Mouse (Mus musculus) lung, embryonic 14.5 days (tissue): Measurements from ENCODE around the gene Npc2. TPM values are rescaled to one million over a fixed set of nuclear protein-coding genes. Genes with fewer than 3 reads are reported as not detected.

ENCODE experiments used
- ATAC-seq: fragments of 200-750 bp; cut with Nextera tagmentation; 2 replicates; pipeline ENCODE4 v1.8.0; 2017; ENCODE audit warnings: mild to moderate bottlenecking, moderate TSS enrichment, moderate library complexity; ENCODE audit not compliant: insufficient read depth
- DNase-seq: peaks from one replicate; pipeline ENCODE4 v3.0.0-alpha.2; 2015
- H3K27ac ChIP-seq: fragments of 300-500 bp; sonication (generic); 2 replicates; pipeline ENCODE4 v1.5.1; 2014; ENCODE audit warnings: low read depth, mild to moderate bottlenecking, moderate library complexity
- H3K27me3 ChIP-seq: fragments of 300-500 bp; sonication (generic); 2 replicates; pipeline ENCODE4 v1.6.1; 2014; ENCODE audit warnings: low read length, control low read depth; ENCODE audit not compliant: insufficient read depth
- H3K36me3 ChIP-seq: fragments of 300-500 bp; sonication (generic); 2 replicates; pipeline ENCODE4 v1.6.1; 2014; ENCODE audit warnings: control low read depth; ENCODE audit not compliant: insufficient read depth
- H3K4me1 ChIP-seq: fragments of 300-500 bp; sonication (generic); 2 replicates; pipeline ENCODE4 v1.6.1; 2014; ENCODE audit warnings: antibody characterized with exemption, control low read depth; ENCODE audit not compliant: insufficient read depth
- H3K4me2 ChIP-seq: fragments of 300-500 bp; sonication (generic); 2 replicates; pipeline ENCODE4 v1.6.1; 2014; ENCODE audit warnings: mild to moderate bottlenecking
- H3K4me3 ChIP-seq: fragments of 300-500 bp; sonication (generic); 2 replicates; pipeline ENCODE4 v1.5.1; 2014; ENCODE audit warnings: low read depth, low read length
- H3K9ac ChIP-seq: fragments of 300-500 bp; sonication (generic); 2 replicates; pipeline ENCODE4 v1.6.1; 2014
- H3K9me3 ChIP-seq: fragments of 300-500 bp; sonication (generic); 2 replicates; pipeline ENCODE4 v1.6.1; 2016; ENCODE audit warnings: low read depth, low read length, control low read depth
- CTCF ChIP-seq: IDR thresholded peaks from 2 replicates; pipeline ENCODE4 v1.5.1; 2016; ENCODE audit warnings: antibody characterized with exemption, low read depth
- WGBS: fragments of 180-500 bp; shearing (Covaris S2); extraction: QIAGEN DNeasy Blood & Tissue Kit; methylation state at CpG from one replicate; pipeline ENCODE4 v1.1.7; 2014; 5-methylcytosine and 5-hydroxymethylcytosine counted together
- polyA plus RNA-seq: library from polyadenylated mRNA; unstranded; fragments of >200 nt; fragmentation: Nextera tagmentation; extraction: Ambion mirVana; gene quantifications from 2 replicates; pipeline ENCODE4 v1.2.1, GENCODE M21; 2014

Npc2 gene
- polyA plus RNA-seq, 1 experiment from 2014 or later: 107 TPM

GRCm38 (mm10) chr12:84756016-84756415 lies 16.9 kb downstream of the Npc2 start:
- ATAC-seq (no peak), DNase-seq (no peak)
- Histone ChIP-seq H3K4me3 (no peak overlapping the region), H3K9ac (no peak overlapping the region), H3K27me3 (no peaks in the 10 kb centered on the region), H3K27ac (no peak overlapping the region), H3K4me2 (no peak overlapping the region), H3K9me3 (no peaks in the 10 kb centered on the region), H3K4me1 (no peaks in the 10 kb centered on the region), H3K36me3 (peaks cover 59% of the 10 kb centered on the region)
- 88% methylated on average over 10 of the region's 10 CpGs for WGBS
- no peak for TF ChIP-seq CTCF

- Histone ChIP-seq H3K4me2 (no peak overlapping the region), H3K36me3 (peaks cover 51% of the 10 kb centered on the region), H3K4me3 (no peak overlapping the region), H3K9me3 (no peaks in the 10 kb centered on the region), H3K9ac (no peak overlapping the region), H3K4me1 (no peaks in the 10 kb centered on the region), H3K27me3 (no peaks in the 10 kb centered on the region), H3K27ac (no peak overlapping the region)
- ATAC-seq (no peak), DNase-seq (peak; percentile 77)
- peak; percentile 73 for TF ChIP-seq CTCF
- WGBS: 67% methylated on average over 16 of the region's 16 CpGs
Measured at GRCm38 (mm10) chr12:84755008-84755695, 17.8 kb downstream of the Npc2 start.

- H3K27ac ChIP-seq: no peak overlapping the region
- no peak for TF ChIP-seq CTCF
- no peaks in the 10 kb centered on the region for H3K4me1 ChIP-seq
- no peaks in the 10 kb centered on the region for H3K9me3 ChIP-seq
- no peak overlapping the region for H3K4me2 ChIP-seq
- no peak for ATAC-seq
- peaks cover 24% of the 10 kb centered on the region for H3K36me3 ChIP-seq
- 35% methylated on average over 14 of the region's 14 CpGs for WGBS
- no peaks in the 10 kb centered on the region for H3K27me3 ChIP-seq
- no peak for DNase-seq
- H3K9ac ChIP-seq: no peak overlapping the region
- no peak overlapping the region for H3K4me3 ChIP-seq
Measured at GRCm38 (mm10) chr12:84752131-84752977, 20.6 kb downstream of the Npc2 start.

- Histone ChIP-seq H3K27me3 (no peaks in the 10 kb centered on the region), H3K4me3 (no peak overlapping the region), H3K4me2 (no peak overlapping the region), H3K9ac (no peak overlapping the region), H3K36me3 (peaks cover 7% of the 10 kb centered on the region), H3K4me1 (no peaks in the 10 kb centered on the region), H3K27ac (no peak overlapping the region), H3K9me3 (no peaks in the 10 kb centered on the region)
- TF ChIP-seq CTCF: no peak
- no peak for DNase-seq
- WGBS: 46% methylated on average over 14 of the region's 14 CpGs
- ATAC-seq: no peak
Measured at GRCm38 (mm10) chr12:84750661-84751060, 22.3 kb downstream of the Npc2 start.

GRCm38 (mm10) chr12:84748134-84748533 lies 24.8 kb downstream of the Npc2 start:
- Histone ChIP-seq H3K9ac (no peak overlapping the region), H3K4me2 (no peak overlapping the region), H3K9me3 (no peaks in the 10 kb centered on the region), H3K36me3 (no peaks in the 10 kb centered on the region), H3K27ac (no peak overlapping the region), H3K27me3 (no peaks in the 10 kb centered on the region), H3K4me3 (no peak overlapping the region), H3K4me1 (no peaks in the 10 kb centered on the region)
- WGBS: 56% methylated on average over 3 of the region's 3 CpGs
- DNase-seq: no peak
- TF ChIP-seq CTCF: no peak
- ATAC-seq: no peak

- H3K36me3 ChIP-seq: no peaks in the 10 kb centered on the region
- no peaks in the 10 kb centered on the region for H3K4me1 ChIP-seq
- TF ChIP-seq CTCF: no peak
- no peak overlapping the region for H3K4me2 ChIP-seq
- H3K27ac ChIP-seq: no peak overlapping the region
- DNase-seq (no peak), ATAC-seq (no peak)
- H3K27me3 ChIP-seq: no peaks in the 10 kb centered on the region
- H3K9ac ChIP-seq: no peak overlapping the region
- 54% methylated on average over 4 of the region's 4 CpGs for WGBS
- H3K9me3 ChIP-seq: no peaks in the 10 kb centered on the region
- H3K4me3 ChIP-seq: no peak overlapping the region
Measured at GRCm38 (mm10) chr12:84745700-84746099, 27.3 kb downstream of the Npc2 start.

GRCm38 (mm10) chr12:84743496-84743895 lies 29.5 kb downstream of the Npc2 start:
- no peaks in the 10 kb centered on the region for H3K36me3 ChIP-seq
- no peak overlapping the region for H3K4me2 ChIP-seq
- no peak overlapping the region for H3K9ac ChIP-seq
- no peak overlapping the region for H3K4me3 ChIP-seq
- no peak for DNase-seq
- no peaks in the 10 kb centered on the region for H3K4me1 ChIP-seq
- no peaks in the 10 kb centered on the region for H3K9me3 ChIP-seq
- H3K27ac ChIP-seq: no peak overlapping the region
- WGBS: 84% methylated on average over 10 of the region's 10 CpGs
- ATAC-seq: no peak
- H3K27me3 ChIP-seq: no peaks in the 10 kb centered on the region
- TF ChIP-seq CTCF: no peak
